Mouse (Mus musculus): Measurements from ENCODE around the gene Grm5. TPM values are rescaled to one million over a fixed set of nuclear protein-coding genes. Genes with fewer than 3 reads are reported as not detected.

Gene Grm5
- polyA plus RNA-seq, 1 experiment from 2014 or later = not detected

DNA sequence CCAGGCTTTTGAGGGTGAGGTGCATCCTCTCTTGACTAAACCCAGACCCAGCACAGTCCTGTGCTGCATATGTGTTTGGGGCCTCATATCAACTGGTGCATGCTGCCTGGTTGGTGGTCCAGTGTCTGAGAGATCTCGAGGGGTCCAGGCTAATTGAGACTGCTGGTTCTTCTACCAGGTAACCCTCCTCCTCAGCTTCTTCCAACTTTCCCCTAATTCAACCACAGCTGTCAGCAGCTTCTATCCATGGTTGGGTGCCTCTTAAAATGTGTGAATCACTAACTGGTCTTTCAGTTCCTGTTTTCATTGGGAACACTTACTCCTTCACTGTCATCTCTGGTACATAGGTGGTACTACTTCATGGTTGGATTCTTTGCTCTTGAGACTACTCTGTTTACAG is 240.9 kb downstream of the Grm5 start:
- H3K4me3 ChIP-seq (ENCODE audit: low read depth, low read length) = no peak overlapping the region
- no peak for ATAC-seq
- no peak overlapping the region for H3K27ac ChIP-seq (ENCODE audit: low read depth, low read length)
- TF ChIP-seq CTCF (IDR thresholded peaks at IDR 0.05; ENCODE audit: low read depth) = no peak
- no peaks in the 10 kb centered on the region for H3K36me3 ChIP-seq (ENCODE audit: control insufficient read depth, insufficient read depth)
- no peak overlapping the region for H3K9ac ChIP-seq (ENCODE audit: low read depth, low read length)
- no peaks in the 10 kb centered on the region for H3K27me3 ChIP-seq (replicated peaks; ENCODE audit: control insufficient read depth, insufficient read depth, low read length)
- no peaks in the 10 kb centered on the region for H3K4me1 ChIP-seq (replicated peaks; ENCODE audit: control insufficient read depth, insufficient read depth, low read length)
- no peak overlapping the region for H3K4me2 ChIP-seq (replicated peaks; ENCODE audit: low read depth)
- H3K9me3 ChIP-seq (ENCODE audit: control insufficient read depth) = no peaks in the 10 kb centered on the region
- 65% methylated on average over 1 of the region's 1 CpGs for WGBS

DNA sequence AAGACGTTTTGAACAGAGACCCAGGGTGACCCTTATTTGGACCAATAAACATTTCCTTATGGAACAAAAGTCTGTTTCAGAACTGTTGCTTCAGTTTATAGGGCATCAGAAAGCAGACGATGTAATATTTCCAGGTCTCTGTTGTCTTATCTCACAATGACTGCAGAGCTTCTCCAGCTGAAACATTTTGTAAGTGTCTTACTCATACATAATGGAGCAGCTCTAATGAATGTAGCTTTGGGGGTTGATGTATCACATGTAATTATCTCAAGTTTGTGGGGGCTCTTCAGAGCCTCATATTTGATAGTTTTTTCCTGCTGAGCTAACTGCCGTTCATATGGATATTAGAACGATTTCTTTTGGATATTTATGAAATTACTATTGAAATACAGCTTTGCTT is 250.7 kb downstream of the Grm5 start:
- Histone ChIP-seq H3K4me2 (replicated peaks; ENCODE audit: low read depth) (no peak overlapping the region), H3K27ac (ENCODE audit: low read depth, low read length) (no peak overlapping the region), H3K9me3 (ENCODE audit: control insufficient read depth) (no peaks in the 10 kb centered on the region), H3K4me3 (ENCODE audit: low read depth, low read length) (no peak overlapping the region), H3K9ac (ENCODE audit: low read depth, low read length) (no peak overlapping the region), H3K36me3 (ENCODE audit: control insufficient read depth, insufficient read depth) (no peaks in the 10 kb centered on the region), H3K4me1 (replicated peaks; ENCODE audit: control insufficient read depth, insufficient read depth, low read length) (no peaks in the 10 kb centered on the region), H3K27me3 (replicated peaks; ENCODE audit: control insufficient read depth, insufficient read depth, low read length) (no peaks in the 10 kb centered on the region)
- 67% methylated on average over 4 of the region's 4 CpGs for WGBS
- no peak for ATAC-seq
- TF ChIP-seq CTCF (IDR thresholded peaks at IDR 0.05; ENCODE audit: low read depth) = no peak

DNA sequence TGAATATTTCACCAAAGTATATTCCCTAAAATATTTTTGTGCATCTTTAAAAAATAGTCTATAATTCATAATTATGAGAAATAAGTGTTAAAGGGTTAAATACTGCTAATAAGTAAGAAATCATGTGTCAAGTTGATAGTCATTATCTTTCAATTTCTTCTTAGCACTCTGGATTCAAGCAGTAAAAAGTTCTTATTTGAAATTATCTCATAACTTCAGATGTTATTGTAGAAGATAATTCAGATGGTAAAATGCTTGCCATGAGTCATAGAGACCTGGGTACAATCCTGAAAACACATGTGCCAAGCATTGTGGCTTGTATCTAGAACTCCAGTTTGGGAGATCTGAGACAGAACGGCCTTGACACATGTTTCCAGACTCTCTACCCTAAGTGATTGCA is 254.6 kb downstream of the Grm5 start:
- no peaks in the 10 kb centered on the region for H3K9me3 ChIP-seq (ENCODE audit: control insufficient read depth)
- no peaks in the 10 kb centered on the region for H3K27me3 ChIP-seq (replicated peaks; ENCODE audit: control insufficient read depth, insufficient read depth, low read length)
- H3K36me3 ChIP-seq (ENCODE audit: control insufficient read depth, insufficient read depth) = no peaks in the 10 kb centered on the region
- no peak overlapping the region for H3K4me2 ChIP-seq (replicated peaks; ENCODE audit: low read depth)
- H3K4me1 ChIP-seq (replicated peaks; ENCODE audit: control insufficient read depth, insufficient read depth, low read length) = no peaks in the 10 kb centered on the region
- no peak overlapping the region for H3K9ac ChIP-seq (ENCODE audit: low read depth, low read length)
- H3K4me3 ChIP-seq (ENCODE audit: low read depth, low read length) = no peak overlapping the region
- no peak for TF ChIP-seq CTCF (IDR thresholded peaks at IDR 0.05; ENCODE audit: low read depth)
- ATAC-seq = no peak
- no peak overlapping the region for H3K27ac ChIP-seq (ENCODE audit: low read depth, low read length)
- WGBS = 81% methylated on average over 1 of the region's 1 CpGs

DNA sequence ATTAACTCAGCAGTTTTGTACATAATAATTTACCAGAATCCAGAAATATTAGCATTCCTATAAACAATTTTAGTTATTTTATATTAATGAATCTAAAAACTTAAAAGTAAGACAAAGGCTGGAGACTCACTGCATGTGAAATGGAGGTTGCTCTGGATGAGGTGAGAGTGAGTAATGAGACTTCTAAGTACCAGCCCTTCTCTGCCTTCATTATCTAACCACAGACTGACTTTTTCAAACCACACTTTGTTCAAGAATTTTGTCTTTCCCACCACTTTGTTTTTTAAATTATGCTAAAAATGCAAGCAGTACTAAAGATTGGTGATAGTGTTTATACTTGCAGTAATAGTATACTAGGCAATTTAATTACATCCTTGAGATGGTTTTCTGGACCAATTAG is 259.5 kb downstream of the Grm5 start:
- Histone ChIP-seq H3K27ac (ENCODE audit: low read depth, low read length) (no peak overlapping the region), H3K27me3 (replicated peaks; ENCODE audit: control insufficient read depth, insufficient read depth, low read length) (no peaks in the 10 kb centered on the region), H3K4me1 (replicated peaks; ENCODE audit: control insufficient read depth, insufficient read depth, low read length) (no peaks in the 10 kb centered on the region), H3K9me3 (ENCODE audit: control insufficient read depth) (no peaks in the 10 kb centered on the region), H3K4me3 (ENCODE audit: low read depth, low read length) (no peak overlapping the region), H3K9ac (ENCODE audit: low read depth, low read length) (no peak overlapping the region), H3K4me2 (replicated peaks; ENCODE audit: low read depth) (no peak overlapping the region), H3K36me3 (ENCODE audit: control insufficient read depth, insufficient read depth) (no peaks in the 10 kb centered on the region)
- TF ChIP-seq CTCF (IDR thresholded peaks at IDR 0.05; ENCODE audit: low read depth) = no peak
- ATAC-seq = no peak

DNA sequence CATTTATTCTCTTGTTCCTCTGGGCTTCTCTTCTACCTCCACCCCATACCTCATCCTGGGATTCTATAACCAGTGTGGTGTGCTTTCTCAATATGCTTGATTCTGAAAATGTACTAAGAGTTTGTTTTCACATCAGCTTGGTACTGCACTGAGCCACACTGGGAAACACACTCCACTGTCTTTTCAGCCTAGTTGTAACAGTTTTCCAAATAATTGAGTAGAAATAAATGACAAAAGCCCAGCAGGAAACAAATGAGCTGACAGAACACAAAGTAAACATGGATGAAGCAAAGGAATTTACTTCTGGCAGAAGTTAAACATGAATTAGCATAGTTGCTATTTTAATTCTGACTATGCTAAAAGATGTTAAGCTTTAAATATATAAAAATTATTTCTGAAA is 262.1 kb downstream of the Grm5 start:
- no peak for TF ChIP-seq CTCF (IDR thresholded peaks at IDR 0.05; ENCODE audit: low read depth)
- ATAC-seq = no peak
- no peaks in the 10 kb centered on the region for H3K4me1 ChIP-seq (replicated peaks; ENCODE audit: control insufficient read depth, insufficient read depth, low read length)

DNA sequence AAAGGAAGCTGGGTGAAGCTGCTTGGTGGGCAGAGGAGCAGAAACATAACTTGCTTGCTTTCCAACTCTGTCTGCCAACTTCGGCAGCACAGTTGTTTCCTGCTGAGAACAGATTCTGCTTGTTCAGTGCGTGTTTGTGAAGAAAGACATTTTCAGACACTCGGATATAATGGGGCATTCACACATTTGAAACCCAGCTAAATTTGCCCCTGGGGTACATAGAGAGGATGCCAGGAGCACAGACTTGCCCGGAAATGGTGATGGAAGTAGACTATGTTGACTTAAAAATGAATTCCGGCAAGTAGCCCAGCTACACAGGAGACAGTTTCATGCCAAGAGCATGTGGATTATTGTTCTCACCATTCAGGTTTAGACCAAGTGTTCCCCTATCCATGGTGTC is 342.0 kb downstream of the Grm5 start:
- H3K27me3 ChIP-seq (replicated peaks; ENCODE audit: control insufficient read depth, insufficient read depth, low read length) = no peaks in the 10 kb centered on the region
- H3K4me2 ChIP-seq (replicated peaks; ENCODE audit: low read depth) = no peak overlapping the region
- no peak overlapping the region for H3K27ac ChIP-seq (ENCODE audit: low read depth, low read length)
- no peaks in the 10 kb centered on the region for H3K4me1 ChIP-seq (replicated peaks; ENCODE audit: control insufficient read depth, insufficient read depth, low read length)
- no peak overlapping the region for H3K4me3 ChIP-seq (ENCODE audit: low read depth, low read length)
- H3K36me3 ChIP-seq (ENCODE audit: control insufficient read depth, insufficient read depth) = no peaks in the 10 kb centered on the region
- H3K9me3 ChIP-seq (ENCODE audit: control insufficient read depth) = no peaks in the 10 kb centered on the region
- WGBS = 71% methylated on average over 5 of the region's 5 CpGs
- no peak for ATAC-seq
- H3K9ac ChIP-seq (ENCODE audit: low read depth, low read length) = no peak overlapping the region
- no peak for TF ChIP-seq CTCF (IDR thresholded peaks at IDR 0.05; ENCODE audit: low read depth)

More for the DNA sequence above, 262.1 kb downstream of the Grm5 start:
- Histone ChIP-seq H3K9ac (ENCODE audit: low read depth, low read length) (no peak overlapping the region), H3K27ac (ENCODE audit: low read depth, low read length) (no peak overlapping the region), H3K36me3 (ENCODE audit: control insufficient read depth, insufficient read depth) (no peaks in the 10 kb centered on the region), H3K9me3 (ENCODE audit: control insufficient read depth) (no peaks in the 10 kb centered on the region), H3K27me3 (replicated peaks; ENCODE audit: control insufficient read depth, insufficient read depth, low read length) (no peaks in the 10 kb centered on the region), H3K4me2 (replicated peaks; ENCODE audit: low read depth) (no peak overlapping the region), H3K4me3 (ENCODE audit: low read depth, low read length) (no peak overlapping the region)

DNA sequence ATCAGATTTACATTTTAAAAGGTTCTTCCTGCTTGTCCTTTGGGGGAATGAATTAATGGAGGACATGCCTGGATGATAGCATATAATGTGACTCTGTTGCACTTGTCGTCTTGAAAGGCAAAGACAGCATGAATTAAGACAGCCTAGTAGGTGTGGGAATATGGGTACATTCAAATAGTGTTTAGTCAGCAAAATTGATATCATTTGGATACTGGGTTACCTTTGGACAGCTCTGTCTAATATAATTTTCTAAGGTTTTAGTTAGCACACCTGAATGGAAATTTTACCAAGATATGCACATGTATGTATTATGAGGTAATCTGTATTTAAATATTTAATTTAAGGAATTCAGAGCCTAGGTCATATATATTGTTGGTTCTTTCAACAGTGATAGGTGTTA is 353.4 kb downstream of the Grm5 start:
- ATAC-seq = no peak
- Histone ChIP-seq H3K4me1 (replicated peaks; ENCODE audit: control insufficient read depth, insufficient read depth, low read length) (no peaks in the 10 kb centered on the region), H3K9me3 (ENCODE audit: control insufficient read depth) (no peaks in the 10 kb centered on the region), H3K36me3 (ENCODE audit: control insufficient read depth, insufficient read depth) (no peaks in the 10 kb centered on the region), H3K4me2 (replicated peaks; ENCODE audit: low read depth) (no peak overlapping the region), H3K27ac (ENCODE audit: low read depth, low read length) (no peak overlapping the region), H3K27me3 (replicated peaks; ENCODE audit: control insufficient read depth, insufficient read depth, low read length) (no peaks in the 10 kb centered on the region), H3K4me3 (ENCODE audit: low read depth, low read length) (no peak overlapping the region), H3K9ac (ENCODE audit: low read depth, low read length) (no peak overlapping the region)
- no peak for TF ChIP-seq CTCF (IDR thresholded peaks at IDR 0.05; ENCODE audit: low read depth)
- WGBS = 75% methylated on average over 1 of the region's 1 CpGs
